Mouse (Mus musculus): ENCODE data around the gene Smug1.

The Smug1 gene

GRCm38 (mm10) chr15:103176874-103177421 is 10.1 kb upstream of the Smug1 start:
- peak; percentile 89 for DNase-seq

GRCm38 (mm10) chr15:103173251-103173650 is 6.4 kb upstream of the Smug1 start:
- no peak for DNase-seq

DNA sequence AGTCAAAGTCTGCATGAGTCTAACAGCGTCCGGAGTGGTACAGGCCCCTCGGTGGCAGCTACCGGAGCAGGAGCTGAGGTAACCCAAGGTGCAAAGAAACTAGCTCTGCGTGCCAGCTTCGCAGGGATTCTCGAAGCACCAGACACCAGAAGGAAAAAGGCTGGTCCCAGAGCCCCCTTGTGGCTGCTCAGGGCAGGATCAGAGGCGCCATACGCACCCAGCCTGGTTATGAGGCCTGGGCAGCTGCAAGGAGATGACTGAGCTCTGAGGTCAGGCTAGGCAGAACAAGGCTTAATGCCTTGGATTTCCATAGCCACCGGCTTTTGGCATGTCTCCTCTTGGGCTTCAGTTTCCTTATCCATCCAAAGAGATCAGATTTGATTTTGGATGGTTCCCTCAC is 5.6 kb upstream of the Smug1 start:
- DNase-seq, result peak; percentile 53

- no peak for DNase-seq
Observed at GRCm38 (mm10) chr15:103171276-103171675, 4.4 kb upstream of the Smug1 start.

GRCm38 (mm10) chr15:103170316-103170679 is 3.4 kb upstream of the Smug1 start:
- no peak for DNase-seq

DNA sequence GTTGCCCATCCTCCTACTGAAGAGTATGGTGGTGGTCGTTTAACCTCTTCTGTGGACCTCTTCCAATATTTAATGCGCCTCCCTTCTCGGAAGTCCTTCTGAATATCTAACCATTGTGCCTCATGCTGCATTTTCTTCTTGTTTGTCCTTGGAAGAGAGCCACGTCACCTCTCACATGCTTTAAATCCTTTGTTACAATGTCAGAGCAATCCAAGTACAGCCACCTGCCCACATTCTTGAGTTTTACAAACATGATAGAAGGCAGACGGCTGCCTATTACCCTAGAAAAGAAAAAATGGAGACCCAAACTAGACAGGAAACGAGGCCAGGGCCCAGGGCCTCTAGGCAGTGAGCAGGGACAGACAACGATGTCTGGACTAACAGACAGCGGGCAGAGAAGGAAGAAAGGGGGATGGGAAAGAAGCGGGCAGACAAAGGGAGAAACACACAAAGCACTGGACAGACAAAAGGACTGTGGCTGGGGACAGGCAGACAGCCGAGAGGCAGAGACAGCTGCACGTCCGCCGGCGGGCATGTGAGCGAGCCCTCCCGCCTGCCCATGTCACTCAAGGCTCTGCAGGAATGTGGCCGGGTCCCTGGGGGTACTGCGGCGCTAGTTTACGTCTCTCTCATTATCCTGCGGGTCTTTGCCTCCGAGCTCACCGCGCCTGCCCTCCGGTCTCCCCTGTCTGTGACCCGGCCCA is 2.9 kb upstream of the Smug1 start:
- DNase-seq, result no peak

GRCm38 (mm10) chr15:103168801-103169611 is 2.1 kb upstream of the Smug1 start:
- no peak for DNase-seq

DNA sequence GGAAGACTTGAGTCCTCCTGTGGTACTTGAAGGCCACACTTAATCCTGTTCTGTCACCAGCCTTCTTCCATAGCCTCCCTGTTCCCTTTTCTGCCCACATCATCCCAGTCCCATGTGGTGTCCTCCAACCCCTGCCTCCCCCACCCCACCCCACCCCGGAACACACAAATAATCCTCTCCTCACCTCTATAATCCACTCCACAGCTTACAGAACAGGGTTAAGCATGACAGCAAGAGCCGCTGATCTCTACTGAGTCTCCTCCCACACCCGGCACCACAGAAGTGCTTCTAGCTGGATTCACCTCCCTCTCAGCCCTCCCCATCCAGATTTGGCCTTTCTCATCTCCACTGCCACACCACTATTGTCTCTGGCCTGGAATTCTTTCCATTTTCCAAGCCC is 894 bp upstream of the Smug1 start:
- DNase-seq, result no peak

GRCm38 (mm10) chr15:103165924-103166323 is 968 bp downstream of the Smug1 start:
- DNase-seq, result no peak

GRCm38 (mm10) chr15:103165379-103165778 is 1.5 kb downstream of the Smug1 start:
- DNase-seq, result peak; percentile 85

DNA sequence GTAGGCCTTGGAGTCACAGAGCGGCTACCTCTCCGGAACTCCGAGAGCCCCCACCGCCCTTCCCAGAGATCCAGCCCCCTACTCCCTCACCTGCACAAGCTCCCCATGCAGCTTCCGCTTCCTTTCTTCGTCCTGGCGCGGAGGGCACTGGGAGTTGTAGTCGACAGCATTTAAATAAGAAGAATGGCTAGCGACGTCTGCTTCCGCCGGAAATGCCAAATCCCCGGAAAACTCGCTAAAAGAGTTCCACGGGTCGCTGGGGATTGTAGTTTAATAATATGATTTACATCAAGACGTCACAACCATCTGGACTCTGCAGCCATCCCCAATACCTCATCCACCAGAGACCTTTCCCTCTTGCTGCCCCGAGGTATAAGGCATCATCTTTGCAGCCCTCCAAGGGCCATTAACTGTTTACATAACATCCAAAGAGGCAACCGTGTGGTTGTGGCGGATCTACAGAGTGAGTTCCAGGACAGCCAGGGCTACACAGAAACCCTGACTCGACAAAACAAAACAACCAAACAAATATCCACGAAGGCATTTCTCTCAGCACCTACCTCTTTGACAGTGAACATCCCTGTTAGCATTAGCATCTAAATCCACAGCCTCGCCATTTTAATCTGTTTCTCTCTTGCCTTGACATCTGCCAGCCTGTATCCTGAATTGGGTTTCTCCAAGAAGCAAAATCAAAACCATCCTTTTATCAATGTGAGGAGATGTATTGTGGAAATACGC is 3.5 kb downstream of the Smug1 start:
- peak; percentile 88 for DNase-seq

GRCm38 (mm10) chr15:103157585-103157984 is 9.3 kb downstream of the Smug1 start:
- DNase-seq, result no peak

GRCm38 (mm10) chr15:103156890-103157289 is 10.0 kb downstream of the Smug1 start:
- DNase-seq, result no peak

GRCm38 (mm10) chr15:103155366-103156321 is 11.2 kb downstream of the Smug1 start:
- DNase-seq, result no peak

- DNase-seq, result no peak
Observed at GRCm38 (mm10) chr15:103152890-103153610, 13.8 kb downstream of the Smug1 start.

GRCm38 (mm10) chr15:103152371-103152770 is 14.5 kb downstream of the Smug1 start:
- no peak for DNase-seq

DNA sequence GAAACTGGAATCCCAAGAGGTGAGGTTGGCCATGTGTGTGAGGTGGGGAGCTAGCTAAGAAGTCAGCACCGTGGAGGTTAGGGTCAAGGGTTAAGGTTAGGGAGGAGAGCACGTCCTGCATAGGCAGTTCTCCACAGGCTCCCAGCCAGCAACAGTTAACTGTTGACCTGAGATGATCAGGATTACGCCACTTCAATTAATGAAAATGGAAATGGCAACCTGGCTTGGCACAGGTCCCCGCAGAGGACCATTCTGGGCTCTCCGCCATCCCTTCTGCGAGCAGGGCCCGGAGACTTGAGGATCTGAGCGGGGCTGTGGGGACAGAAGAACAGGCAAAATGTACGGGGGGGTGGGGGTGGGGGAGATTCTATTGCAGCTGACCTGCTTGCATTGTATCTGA is 19.1 kb downstream of the Smug1 start:
- no peak for DNase-seq

DNA sequence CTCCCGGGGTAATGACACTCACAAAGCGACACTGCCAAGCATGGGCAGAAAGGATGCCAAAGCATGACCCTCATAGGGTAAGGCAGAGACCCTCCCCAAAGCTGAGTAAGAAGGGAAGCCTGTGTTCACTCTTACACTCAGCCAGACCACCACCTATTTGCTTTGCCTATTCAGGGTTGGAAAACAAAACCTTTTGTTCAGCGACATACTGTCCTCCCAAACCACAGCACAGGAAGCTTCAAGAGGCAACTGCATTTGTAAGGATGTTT is 19.5 kb downstream of the Smug1 start:
- DNase-seq, result no peak

DNA sequence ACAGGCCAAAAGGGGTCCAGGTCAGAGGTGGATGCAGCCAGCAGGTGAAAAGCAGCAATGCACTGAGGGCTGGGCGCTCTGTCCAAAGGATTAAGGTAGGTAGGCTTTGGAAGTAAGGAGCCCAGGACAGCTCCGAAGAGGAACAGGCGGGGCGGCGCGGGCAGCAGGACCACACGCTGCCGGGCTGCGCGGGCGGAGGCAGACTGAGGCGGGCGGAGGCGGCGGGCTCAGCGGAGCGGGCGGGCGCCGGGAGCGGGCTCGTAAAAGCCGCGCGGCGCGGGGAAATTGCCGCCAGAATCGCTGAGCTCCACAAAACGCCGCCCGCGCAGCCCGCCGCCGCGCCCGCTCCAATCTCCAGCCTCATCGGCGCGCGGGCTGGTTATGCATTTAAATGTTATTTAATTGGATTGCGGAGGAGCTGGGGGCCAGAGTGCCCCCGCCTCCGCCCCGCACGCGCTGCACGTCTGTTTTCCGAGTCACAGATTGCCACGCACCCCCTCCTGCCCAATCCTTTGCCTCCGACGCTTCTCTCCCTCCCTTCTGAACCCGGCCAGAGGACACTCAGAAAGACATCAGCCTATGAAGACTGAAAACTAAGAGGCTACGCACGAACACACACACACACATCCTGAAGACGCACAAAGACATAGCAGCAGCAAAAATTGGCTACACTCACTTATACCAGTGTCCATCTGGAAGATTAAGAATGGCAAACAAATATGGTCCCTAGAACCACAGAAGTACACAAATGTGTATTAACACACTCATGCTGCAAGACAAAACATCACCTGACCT is 20.1 kb downstream of the Smug1 start:
- DNase-seq, result no peak

DNA sequence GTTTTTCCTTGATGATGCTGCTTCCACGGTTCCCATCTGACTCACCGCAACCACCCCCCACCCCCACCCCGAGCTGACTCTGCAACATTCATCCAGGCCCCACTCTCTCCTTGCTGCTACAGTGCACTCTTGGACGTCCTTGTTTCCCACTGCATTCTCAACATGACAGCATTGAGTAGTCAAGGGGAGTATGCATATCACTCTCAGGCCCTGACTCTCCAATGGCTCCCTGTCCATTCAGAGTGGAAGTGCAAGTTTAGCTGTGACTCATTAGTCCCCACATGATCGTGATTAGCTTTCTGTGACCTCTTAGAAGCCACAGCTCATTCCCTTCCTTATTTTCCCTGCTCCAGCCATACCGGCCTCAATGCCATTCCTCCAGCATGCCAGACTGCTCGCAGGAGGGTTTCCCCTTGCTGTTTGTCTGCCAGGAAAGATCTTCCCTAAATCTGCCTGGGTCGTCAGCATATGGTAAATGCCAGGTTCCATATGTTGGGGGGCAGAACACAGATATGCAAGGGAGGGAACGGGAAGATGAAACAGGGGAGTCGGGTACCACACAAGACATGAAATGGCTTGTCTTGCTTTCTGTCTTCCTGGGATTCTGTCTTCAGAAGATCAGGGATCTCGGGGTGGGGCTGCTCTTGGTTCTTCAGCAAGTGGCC is 21.1 kb downstream of the Smug1 start:
- no peak for DNase-seq

Data from thymus, postnatal 25 days (tissue).